Mouse (Mus musculus) CH12.LX (cell line): ENCODE results near the gene Med8. TPM values are rescaled to one million over a fixed set of nuclear protein-coding genes. Genes with fewer than 3 reads are reported as not detected.

ENCODE experiments used
- DNase-seq: peaks from one replicate; pipeline ENCODE4 v3.0.0-alpha.2; 2013; ENCODE audit errors: extremely low read depth
- H3K27ac ChIP-seq: 2 replicates; pipeline ENCODE4 v1.5.1; 2012; ENCODE audit warnings: low read depth, mild to moderate bottlenecking, control low read depth, moderate library complexity; ENCODE audit not compliant: insufficient read depth
- H3K27me3 ChIP-seq: replicated peaks from 2 replicates; pipeline ENCODE3; 2012; ENCODE audit warnings: inconsistent platforms
- H3K36me3 ChIP-seq, 2 experiments: replicated peaks in 1 of 2; 2 replicates each; pipeline versions ENCODE3 to v1.6.1; 2012; ENCODE audit warnings: inconsistent platforms in 1 of 2, low read length in 1 of 2, mild to moderate bottlenecking in 1 of 2, mixed read lengths in 1 of 2, moderate library complexity in 1 of 2; ENCODE audit not compliant: control insufficient read depth in 1 of 2, insufficient read depth in 1 of 2
- H3K4me1 ChIP-seq, 2 experiments: 2 replicates each; pipeline ENCODE4 v1.6.1; 2012; ENCODE audit warnings: inconsistent platforms in 1 of 2, moderate library complexity in 1 of 2; ENCODE audit not compliant: insufficient read depth in 2 of 2, control insufficient read depth in 1 of 2
- H3K4me2 ChIP-seq: 2 replicates; pipeline ENCODE4 v1.6.1; 2012; ENCODE audit warnings: low read depth, mild to moderate bottlenecking, control low read depth; ENCODE audit not compliant: poor library complexity, insufficient read depth, severe bottlenecking
- H3K4me3 ChIP-seq, 3 experiments: fragments of 150-350 bp in 1 of 3; sonication (generic) in 1 of 3; replicated peaks in 1 of 3; 2 replicates each; pipeline versions ENCODE3 to v1.5.1; 2011 to 2012; ENCODE audit warnings: low read depth in 2 of 3, low read length in 2 of 3, mild to moderate bottlenecking in 2 of 3, moderate library complexity in 2 of 3, control low read depth in 1 of 3, improper control_type of control experiment in 1 of 3, inconsistent platforms in 1 of 3, mixed read lengths in 1 of 3; ENCODE audit not compliant: poor library complexity in 1 of 3
- H3K79me2 ChIP-seq: replicated peaks from 2 replicates; pipeline ENCODE4 v1.6.1; 2012; ENCODE audit warnings: mild to moderate bottlenecking, moderate library complexity; ENCODE audit not compliant: control insufficient read depth, poor library complexity, insufficient read depth, severe bottlenecking; ENCODE audit errors: extremely low read depth
- H3K9ac ChIP-seq: 2 replicates; pipeline ENCODE4 v1.6.1; 2012; ENCODE audit warnings: low read depth, mild to moderate bottlenecking, control low read depth, moderate library complexity; ENCODE audit not compliant: insufficient read depth
- H3K9me3 ChIP-seq: replicated peaks from 2 replicates; pipeline ENCODE3; 2012; ENCODE audit warnings: low read length, inconsistent platforms, mixed read lengths
- CTCF ChIP-seq, 2 experiments: IDR thresholded peaks in 1 of 2; conservative IDR thresholded peaks in 1 of 2; 2 replicates each; pipeline ENCODE4 v1.5.1; 2011 to 2012; ENCODE audit warnings: low read depth in 2 of 2, low read length in 2 of 2, improper control_type of control experiment in 1 of 2, inconsistent platforms in 1 of 2, mild to moderate bottlenecking in 1 of 2, moderate library complexity in 1 of 2
- E2F4 ChIP-seq: IDR thresholded peaks from 2 replicates; pipeline ENCODE4 v1.6.1; 2011; ENCODE audit warnings: low read depth, low read length, improper control_type of control experiment; ENCODE audit not compliant: insufficient replicate concordance
- EP300 ChIP-seq: IDR thresholded peaks from 2 replicates; pipeline ENCODE4 v1.6.1; 2011; ENCODE audit warnings: low read length, improper control_type of control experiment
- ETS1 ChIP-seq: conservative IDR thresholded peaks from 2 replicates; pipeline ENCODE4 v1.6.1; 2012; ENCODE audit warnings: low read depth, mild to moderate bottlenecking, inconsistent platforms, low read length, improper control_type of control experiment, moderate library complexity
- GABPA ChIP-seq: IDR thresholded peaks from 2 replicates; pipeline ENCODE4 v1.6.1; 2012; ENCODE audit warnings: low read depth, low read length, improper control_type of control experiment, inconsistent platforms; ENCODE audit not compliant: insufficient replicate concordance
- JUND ChIP-seq: conservative IDR thresholded peaks from 2 replicates; pipeline ENCODE4 v1.6.1; 2011; ENCODE audit warnings: low read depth, low read length, improper control_type of control experiment
- KAT2A ChIP-seq: IDR thresholded peaks from 2 replicates; pipeline ENCODE4 v1.6.1; 2012; ENCODE audit warnings: low read length, improper control_type of control experiment, inconsistent platforms; ENCODE audit not compliant: insufficient replicate concordance
- MAFK ChIP-seq: IDR thresholded peaks from 2 replicates; pipeline ENCODE4 v1.6.1; 2011; ENCODE audit warnings: low read length, improper control_type of control experiment; ENCODE audit not compliant: insufficient replicate concordance
- MAX ChIP-seq: IDR thresholded peaks from 2 replicates; pipeline ENCODE4 v1.6.1; 2011; ENCODE audit warnings: low read length, improper control_type of control experiment
- MAZ ChIP-seq: IDR thresholded peaks from 2 replicates; pipeline ENCODE4 v1.6.1; 2012; ENCODE audit warnings: low read depth, mild to moderate bottlenecking, inconsistent platforms, low read length, improper control_type of control experiment, moderate library complexity
- MXI1 ChIP-seq: IDR thresholded peaks from 2 replicates; pipeline ENCODE4 v1.6.1; 2011; ENCODE audit warnings: mild to moderate bottlenecking, low read depth, low read length, improper control_type of control experiment
- MYC ChIP-seq: IDR thresholded peaks from 2 replicates; pipeline ENCODE4 v1.6.1; 2011; ENCODE audit warnings: low read depth, mild to moderate bottlenecking, improper control_type of control experiment, low read length
- POLR2A ChIP-seq: IDR thresholded peaks from 2 replicates; pipeline ENCODE4 v1.6.1; 2011; ENCODE audit warnings: low read depth, mild to moderate bottlenecking, improper control_type of control experiment, low read length
- RAD21 ChIP-seq: IDR thresholded peaks from 2 replicates; pipeline ENCODE4 v1.6.1; 2011; ENCODE audit warnings: low read depth, mild to moderate bottlenecking, low read length, improper control_type of control experiment, moderate library complexity
- SMC3 ChIP-seq: IDR thresholded peaks from 2 replicates; pipeline ENCODE4 v1.6.1; 2011; ENCODE audit warnings: low read depth, low read length, improper control_type of control experiment
- TCF12 ChIP-seq: IDR thresholded peaks from 2 replicates; pipeline ENCODE4 v1.6.1; 2014; ENCODE audit warnings: low read depth, mild to moderate bottlenecking, inconsistent platforms, low read length, improper control_type of control experiment
- UBTF ChIP-seq: IDR thresholded peaks from 2 replicates; pipeline ENCODE4 v1.6.1; 2012; ENCODE audit warnings: low read depth, mild to moderate bottlenecking, inconsistent platforms, low read length, improper control_type of control experiment, moderate library complexity
- ZC3H11A ChIP-seq: IDR thresholded peaks from 2 replicates; pipeline ENCODE4 v1.6.1; 2012; ENCODE audit warnings: low read depth, mild to moderate bottlenecking, inconsistent platforms, low read length, improper control_type of control experiment
- ZKSCAN1 ChIP-seq: IDR thresholded peaks from 2 replicates; pipeline ENCODE4 v1.6.1; 2012; ENCODE audit warnings: low read depth, inconsistent platforms, low read length, improper control_type of control experiment, borderline replicate concordance
- ZMIZ1 ChIP-seq: IDR thresholded peaks from 2 replicates; pipeline ENCODE4 v1.6.1; 2012; ENCODE audit warnings: low read depth, mild to moderate bottlenecking, inconsistent platforms, low read length, improper control_type of control experiment
- ZNF384 ChIP-seq: IDR thresholded peaks from 2 replicates; pipeline ENCODE4 v1.6.1; 2012; ENCODE audit warnings: low read depth, low read length, improper control_type of control experiment, inconsistent platforms
- dilution Hi-C: fragments of 300-500 bp; cut with MboI; formaldehyde crosslinking; loops from 2 replicates; pipeline ENCODE4 v1.14.3; 2020; ENCODE audit warnings: low sequenced_read_pairs; ENCODE audit not compliant: extremely low pct_unique_long_range_greater_than_20kb, extremely low pct_ligation_motif_present
- in situ Hi-C: fragments of 300-500 bp; cut with MboI; formaldehyde crosslinking; loops from 3 replicates; pipeline ENCODE4 v1.14.3; 2019; ENCODE audit warnings: low sequenced_read_pairs, low pct_ligation_motif_present, low pct_unique_long_range_greater_than_20kb, mixed read lengths
- polyA plus RNA-seq: library from polyadenylated mRNA; unstranded; fragments of >175 nt; gene quantifications from 2 replicates; pipeline ENCODE4 v1.2.1, GENCODE M21; 2012; ENCODE audit warnings: low read depth; ENCODE audit not compliant: insufficient read length
- total RNA-seq, 2 experiments: library from RNA; depleted of rRNA; stranded (reverse); fragments of 300-350 nt in 1 of 2; fragments of >200 nt in 1 of 2; gene quantifications; 2 replicates each; pipeline ENCODE4 v1.2.3; 2012 to 2014

Med8 gene
- total and polyA plus RNA-seq, 3 experiments = 102 to 152 (median 109) TPM

GRCm38 (mm10) chr4:118398400-118398799 is 10.7 kb upstream of the Med8 start:
- no peak overlapping the region for H3K9ac ChIP-seq
- H3K36me3 ChIP-seq = peaks cover 82 to 98% of the 10 kb centered on the region in 2 experiments
- DNase-seq = no peak
- in situ Hi-C loops (no loop called here), dilution Hi-C loops (no loop called here)
- no peak overlapping the region for H3K27ac ChIP-seq
- H3K9me3 ChIP-seq = no peaks in the 10 kb centered on the region
- H3K4me1 ChIP-seq = no peaks in the 10 kb centered on the region
- TF ChIP-seq ZC3H11A (no peak), MAX (no peak), MAFK (no peak), EP300 (no peak), SMC3 (no peak), ZMIZ1 (no peak), ZKSCAN1 (no peak), MAZ (no peak), JUND (no peak), POLR2A (no peak)
- no peak overlapping the region for H3K4me3 ChIP-seq
- H3K27me3 ChIP-seq = no peaks in the 10 kb centered on the region
- H3K4me2 ChIP-seq = no peak overlapping the region
- H3K79me2 ChIP-seq = no peaks in the 10 kb centered on the region

DNA sequence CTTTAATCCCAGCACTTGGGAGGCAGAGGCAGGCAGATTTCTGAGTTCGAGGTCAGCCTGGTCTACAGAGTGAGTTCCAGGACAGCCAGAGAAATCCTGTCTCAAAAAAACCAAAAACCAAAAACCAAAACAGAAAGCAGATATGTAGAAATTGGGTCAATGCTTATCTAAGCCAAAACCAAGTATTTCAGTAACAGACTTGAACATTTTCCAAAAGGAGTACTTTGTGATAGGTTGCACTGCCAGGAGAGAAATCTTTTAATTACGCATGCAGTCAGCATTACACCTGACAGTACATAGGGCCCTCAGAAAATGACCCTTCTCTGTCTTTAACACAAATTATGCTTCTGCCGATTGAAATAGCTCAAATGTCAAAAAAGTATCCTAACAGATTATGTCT is 7.7 kb upstream of the Med8 start:
- no peaks in the 10 kb centered on the region for H3K79me2 ChIP-seq
- no peaks in the 10 kb centered on the region for H3K4me1 ChIP-seq
- no peak for TF ChIP-seq MYC
- no peak for TF ChIP-seq UBTF
- no peak for TF ChIP-seq CTCF (conservative IDR thresholded peaks at IDR 0.05 in 1 of 2, IDR thresholded peaks at IDR 0.05 in 1 of 2; ENCODE audit: low read depth in 2 of 2, low read length in 2 of 2)
- TF ChIP-seq MXI1 = no peak
- TF ChIP-seq E2F4 = no peak
- TF ChIP-seq RAD21 = no peak
- no peak for TF ChIP-seq ZNF384
- TF ChIP-seq GABPA = no peak
- TF ChIP-seq TCF12 = no peak
- TF ChIP-seq ETS1 = no peak
- TF ChIP-seq MAFK = no peak
- no peak for TF ChIP-seq KAT2A
- TF ChIP-seq SMC3 = no peak
- TF ChIP-seq ZKSCAN1 = no peak
- TF ChIP-seq ZC3H11A = no peak
- TF ChIP-seq, all 38 proteins: peak for 0
- Histone ChIP-seq H3K9ac (no peak overlapping the region), H3K4me2 (no peak overlapping the region), H3K9me3 (no peaks in the 10 kb centered on the region), H3K4me3 (no peak overlapping the region), H3K36me3 (peaks cover 64 to 86% of the 10 kb centered on the region in 2 experiments), H3K27ac (no peak overlapping the region), H3K27me3 (no peaks in the 10 kb centered on the region)
- no peak for DNase-seq
- dilution Hi-C loops = no loop called here
- in situ Hi-C loops = no loop called here
